Mouse (Mus musculus) testis, adult 2 months (tissue): Measurements from ENCODE around the gene Tenm3.

Experiments
- CTCF ChIP-seq: fragments of 200-500 bp; IDR thresholded peaks from 2 replicates; pipeline ENCODE4 v1.5.1; 2012; ENCODE audit warnings: low read depth, mild to moderate bottlenecking, inconsistent platforms, low read length, moderate library complexity; ENCODE audit not compliant: control insufficient read depth, insufficient read depth, insufficient replicate concordance
- POLR2A ChIP-seq: fragments of 200-500 bp; IDR thresholded peaks from 2 replicates; pipeline ENCODE4 v1.6.1; 2012; ENCODE audit warnings: low read depth, mild to moderate bottlenecking, inconsistent platforms, low read length, moderate library complexity; ENCODE audit not compliant: control insufficient read depth

- TF ChIP-seq POLR2A, result no peak
- no peak for TF ChIP-seq CTCF
Measured at GRCm38 (mm10) chr8:48843931-48844285, at the start of gene Tenm3.
